In the genomic region with DNA sequence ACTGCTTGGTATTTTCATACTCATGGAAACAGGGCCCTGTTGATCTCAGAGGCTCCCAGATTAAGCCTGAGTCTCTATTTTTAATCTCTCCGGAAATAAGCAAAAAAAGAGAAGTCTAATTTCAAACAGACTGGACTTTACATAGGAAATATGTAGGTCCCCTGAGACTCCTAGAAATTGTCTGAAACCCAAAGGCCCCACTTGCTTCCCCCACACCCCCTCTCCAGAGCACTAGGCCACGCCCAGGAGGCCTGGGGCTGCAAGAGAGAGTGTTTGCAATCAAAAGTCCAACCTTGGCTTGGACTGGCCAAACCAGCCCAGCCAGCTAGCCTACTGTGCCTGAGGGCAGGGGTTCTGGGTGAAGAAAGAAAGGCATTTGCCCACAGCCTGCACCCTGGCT, we compare ENCODE assay signal across 9 mouse cellular contexts.
DNase-seq lines count a peak whose midpoint lies in the region; ATAC-seq and TF ChIP-seq lines count a peak whose summit lies in the region.
"Had no signal": no experiment of that assay in that cellular context is flagged by ENCODE, and none has a peak within 500 bp of the region (broad histone marks: within the 10 kb centered on the region; RNA-seq: fewer than 3 reads in every experiment).

No protein-coding gene starts in this region.

- no peak for TF ChIP-seq CTCF in gastrocnemius, adult 2 months (IDR thresholded peaks at IDR 0.05)
- no peak for TF ChIP-seq CTCF in lung, embryonic 14.5 days (IDR thresholded peaks at IDR 0.05; ENCODE audit: low read depth)

- peak overlapping the region; percentile 79 for H3K27ac ChIP-seq in gastrocnemius, adult 2 months
- peak overlapping the region; percentile 67 for H3K27ac ChIP-seq in brown adipose tissue, adult 24 weeks (replicated peaks; ENCODE audit: low read depth, low read length)
- H3K27ac ChIP-seq in intestine, embryonic 16.5 days (ENCODE audit: low read length): peak overlapping the region; percentile 46
- peak overlapping the region; percentile 84 for H3K27ac ChIP-seq in lung, embryonic 14.5 days (ENCODE audit: low read depth)

- H3K9ac ChIP-seq in intestine, embryonic 16.5 days (ENCODE audit: low read depth, low read length): peak overlapping the region; percentile 39; the same call in 1 of the 2 replicates
- H3K9ac ChIP-seq in lung, embryonic 14.5 days: no peak overlapping the region

- intact Hi-C loops in gastrocnemius, adult 2 months (cut with DNase I): no loop called here

- peaks cover 40% of the 10 kb centered on the region for H3K4me1 ChIP-seq in brown adipose tissue, adult 24 weeks (ENCODE audit: control insufficient read depth, insufficient read depth, insufficient read length, low read length)
- peaks cover 19% of the 10 kb centered on the region for H3K4me1 ChIP-seq in intestine, embryonic 16.5 days (ENCODE audit: control insufficient read depth, insufficient read depth, low read length)
- H3K4me1 ChIP-seq in lung, embryonic 14.5 days (ENCODE audit: insufficient read depth): peaks cover 22% of the 10 kb centered on the region

- H3K9me3 ChIP-seq in intestine, embryonic 16.5 days (ENCODE audit: control insufficient read depth, low read length): no peaks in the 10 kb centered on the region
- no peaks in the 10 kb centered on the region for H3K9me3 ChIP-seq in lung, embryonic 14.5 days (ENCODE audit: low read depth, low read length)

- H3K4me2 ChIP-seq in intestine, embryonic 16.5 days (ENCODE audit: low read depth, low read length): no peak overlapping the region
- H3K4me2 ChIP-seq in lung, embryonic 14.5 days: no peak overlapping the region

- H3K4me3 ChIP-seq in gastrocnemius, adult 2 months: no peak overlapping the region
- no peak overlapping the region for H3K4me3 ChIP-seq in brown adipose tissue, adult 24 weeks (ENCODE audit: insufficient read depth, low read depth, low read length)
- no peak overlapping the region for H3K4me3 ChIP-seq in intestine, embryonic 16.5 days (ENCODE audit: low read length)
- no peak overlapping the region for H3K4me3 ChIP-seq in lung, embryonic 14.5 days (ENCODE audit: low read depth, low read length)
- H3K4me3 ChIP-seq: erythroblast, embryonic 14.5 days had no signal

- 47% methylated on average over 2 of the region's 2 CpGs for WGBS in intestine, embryonic 16.5 days
- WGBS in lung, embryonic 14.5 days: 53% methylated on average over 2 of the region's 2 CpGs

- peak; percentile 62 for DNase-seq in gastrocnemius, adult 2 months
- no peak for DNase-seq in gastrocnemius, postnatal 10 days
- DNase-seq in lung, embryonic 14.5 days: peak; percentile 68
- no peak for DNase-seq in Muller cell, postnatal 12 days (ENCODE audit: inconsistent ontology term)

- no peaks in the 10 kb centered on the region for H3K27me3 ChIP-seq in intestine, embryonic 16.5 days (replicated peaks; ENCODE audit: control insufficient read depth, insufficient read depth, low read length)
- no peaks in the 10 kb centered on the region for H3K27me3 ChIP-seq in lung, embryonic 14.5 days (ENCODE audit: insufficient read depth, low read length)

- no peaks in the 10 kb centered on the region for H3K36me3 ChIP-seq in intestine, embryonic 16.5 days (ENCODE audit: control insufficient read depth, insufficient read depth, low read length)
- no peaks in the 10 kb centered on the region for H3K36me3 ChIP-seq in lung, embryonic 14.5 days (ENCODE audit: insufficient read depth)

- ATAC-seq in intestine, embryonic 16.5 days: peak; percentile 89
- ATAC-seq in lung, embryonic 14.5 days (ENCODE audit: insufficient read depth): peak; percentile 74
- ATAC-seq in CD4-positive, CD25-positive, alpha-beta regulatory T cell, adult 4 months: no peak
- ATAC-seq in megakaryocyte, adult 5-6 weeks (ENCODE audit: poor library complexity, severe bottlenecking): no peak

Comparison
In these comparisons a context has a peak if more than half of its experiments do, and no peak if none do; other contexts are left out.
1. DNase-seq: peak in gastrocnemius, adult 2 months (single experiment) and lung, embryonic 14.5 days (single experiment); none in gastrocnemius, postnatal 10 days (single experiment) and Muller cell, postnatal 12 days (single experiment).
2. ATAC-seq: peak in intestine, embryonic 16.5 days (single experiment) and lung, embryonic 14.5 days (single experiment); none in CD4-positive, CD25-positive, alpha-beta regulatory T cell, adult 4 months (single experiment) and megakaryocyte, adult 5-6 weeks (single experiment).
3. Peak in every context shown above with its lines, with median percentiles within 50 percentile points of each other: H3K27ac ChIP-seq.